Mouse (Mus musculus): ENCODE data around the gene Pnma1. TPM values are rescaled to one million over a fixed set of nuclear protein-coding genes. Genes with fewer than 3 reads are reported as not detected.
A peak's percentile ranks its signal among the peaks of the same experiment; 100 is the strongest.

The Pnma1 gene
- polyA plus RNA-seq, 1 experiment from 2014 or later = 1.9 TPM

GRCm38 (mm10) chr12:84158156-84158555, 9.9 kb upstream of the Pnma1 start:
- ATAC-seq (no peak), DNase-seq (ENCODE audit: low spot score) (no peak)
- Histone ChIP-seq H3K9me3 (ENCODE audit: low read length) (no peaks in the 10 kb centered on the region), H3K27ac (ENCODE audit: low read length) (no peak overlapping the region), H3K4me2 (replicated peaks; ENCODE audit: low read depth, low read length) (no peak overlapping the region), H3K4me3 (ENCODE audit: low read depth, low read length) (no peak overlapping the region), H3K4me1 (ENCODE audit: insufficient read depth, low read depth, low read length) (no peaks in the 10 kb centered on the region), H3K27me3 (replicated peaks; ENCODE audit: insufficient read depth, low read length) (no peaks in the 10 kb centered on the region), H3K36me3 (ENCODE audit: insufficient read depth, low read length) (peaks cover 37% of the 10 kb centered on the region), H3K9ac (replicated peaks; ENCODE audit: low read depth) (no peak overlapping the region)
- no peak for TF ChIP-seq CTCF (IDR thresholded peaks at IDR 0.05)
- no peak for TF ChIP-seq EP300 (IDR thresholded peaks at IDR 0.05)
- WGBS = 88% methylated on average over 14 of the region's 14 CpGs

GRCm38 (mm10) chr12:84156210-84156609, 7.9 kb upstream of the Pnma1 start:
- Histone ChIP-seq H3K4me3 (ENCODE audit: low read depth, low read length) (no peak overlapping the region), H3K27me3 (replicated peaks; ENCODE audit: insufficient read depth, low read length) (no peaks in the 10 kb centered on the region), H3K27ac (ENCODE audit: low read length) (no peak overlapping the region), H3K9me3 (ENCODE audit: low read length) (no peaks in the 10 kb centered on the region), H3K4me1 (ENCODE audit: insufficient read depth, low read depth, low read length) (no peaks in the 10 kb centered on the region), H3K36me3 (ENCODE audit: insufficient read depth, low read length) (peaks cover 46% of the 10 kb centered on the region), H3K9ac (replicated peaks; ENCODE audit: low read depth) (no peak overlapping the region), H3K4me2 (replicated peaks; ENCODE audit: low read depth, low read length) (no peak overlapping the region)
- WGBS = 97% methylated on average over 18 of the region's 18 CpGs
- no peak for TF ChIP-seq CTCF (IDR thresholded peaks at IDR 0.05)
- no peak for DNase-seq (ENCODE audit: low spot score)
- no peak for ATAC-seq

- TF ChIP-seq EP300 (IDR thresholded peaks at IDR 0.05) (no peak), CTCF (IDR thresholded peaks at IDR 0.05) (no peak)
- H3K27ac ChIP-seq (ENCODE audit: low read length) = no peak overlapping the region
- H3K4me2 ChIP-seq (replicated peaks; ENCODE audit: low read depth, low read length) = no peak overlapping the region
- WGBS = 67% methylated on average over 2 of the region's 2 CpGs
- no peak overlapping the region for H3K4me3 ChIP-seq (ENCODE audit: low read depth, low read length)
- no peaks in the 10 kb centered on the region for H3K9me3 ChIP-seq (ENCODE audit: low read length)
- ATAC-seq (no peak), DNase-seq (ENCODE audit: low spot score) (no peak)
- no peak overlapping the region for H3K9ac ChIP-seq (replicated peaks; ENCODE audit: low read depth)
- H3K36me3 ChIP-seq (ENCODE audit: insufficient read depth, low read length) = peaks cover 43% of the 10 kb centered on the region
- H3K27me3 ChIP-seq (replicated peaks; ENCODE audit: insufficient read depth, low read length) = no peaks in the 10 kb centered on the region
- no peaks in the 10 kb centered on the region for H3K4me1 ChIP-seq (ENCODE audit: insufficient read depth, low read depth, low read length)
Observed at GRCm38 (mm10) chr12:84155523-84155871, 7.2 kb upstream of the Pnma1 start.

GRCm38 (mm10) chr12:84154786-84155522, 6.7 kb upstream of the Pnma1 start:
- H3K36me3 ChIP-seq (ENCODE audit: insufficient read depth, low read length) = peaks cover 42% of the 10 kb centered on the region
- ATAC-seq (peak; percentile 71), DNase-seq (ENCODE audit: low spot score) (peak; percentile 47)
- H3K4me1 ChIP-seq (ENCODE audit: insufficient read depth, low read depth, low read length) = no peaks in the 10 kb centered on the region
- no peak overlapping the region for H3K4me3 ChIP-seq (ENCODE audit: low read depth, low read length)
- no peak overlapping the region for H3K27ac ChIP-seq (ENCODE audit: low read length)
- no peak for TF ChIP-seq CTCF (IDR thresholded peaks at IDR 0.05)
- no peak for TF ChIP-seq EP300 (IDR thresholded peaks at IDR 0.05)
- no peak overlapping the region for H3K4me2 ChIP-seq (replicated peaks; ENCODE audit: low read depth, low read length)
- H3K9ac ChIP-seq (replicated peaks; ENCODE audit: low read depth) = no peak overlapping the region
- 47% methylated on average over 11 of the region's 11 CpGs for WGBS
- H3K9me3 ChIP-seq (ENCODE audit: low read length) = no peaks in the 10 kb centered on the region
- no peaks in the 10 kb centered on the region for H3K27me3 ChIP-seq (replicated peaks; ENCODE audit: insufficient read depth, low read length)

GRCm38 (mm10) chr12:84153414-84153813, 5.1 kb upstream of the Pnma1 start:
- Histone ChIP-seq H3K27me3 (replicated peaks; ENCODE audit: insufficient read depth, low read length) (no peaks in the 10 kb centered on the region), H3K4me2 (replicated peaks; ENCODE audit: low read depth, low read length) (no peak overlapping the region), H3K4me3 (ENCODE audit: low read depth, low read length) (no peak overlapping the region), H3K9me3 (ENCODE audit: low read length) (no peaks in the 10 kb centered on the region), H3K4me1 (ENCODE audit: insufficient read depth, low read depth, low read length) (no peaks in the 10 kb centered on the region; the same call in 1 of the 2 replicates), H3K36me3 (ENCODE audit: insufficient read depth, low read length) (peaks cover 34% of the 10 kb centered on the region), H3K27ac (ENCODE audit: low read length) (no peak overlapping the region), H3K9ac (replicated peaks; ENCODE audit: low read depth) (no peak overlapping the region)
- no peak for DNase-seq (ENCODE audit: low spot score)
- 82% methylated on average over 6 of the region's 6 CpGs for WGBS
- no peak for TF ChIP-seq CTCF (IDR thresholded peaks at IDR 0.05)
- no peak for TF ChIP-seq EP300 (IDR thresholded peaks at IDR 0.05)
- ATAC-seq = no peak

- peak; percentile 32 for DNase-seq (ENCODE audit: low spot score)
- H3K36me3 ChIP-seq (ENCODE audit: insufficient read depth, low read length) = peaks cover 26% of the 10 kb centered on the region
- no peak for ATAC-seq
- H3K4me3 ChIP-seq (ENCODE audit: low read depth, low read length) = no peak overlapping the region
- H3K4me1 ChIP-seq (ENCODE audit: insufficient read depth, low read depth, low read length) = no peaks in the 10 kb centered on the region; the same call in 1 of the 2 replicates
- H3K27me3 ChIP-seq (replicated peaks; ENCODE audit: insufficient read depth, low read length) = no peaks in the 10 kb centered on the region
- H3K9ac ChIP-seq (replicated peaks; ENCODE audit: low read depth) = no peak overlapping the region
- 64% methylated on average over 32 of the region's 32 CpGs for WGBS
- no peak overlapping the region for H3K4me2 ChIP-seq (replicated peaks; ENCODE audit: low read depth, low read length)
- no peak overlapping the region for H3K27ac ChIP-seq (ENCODE audit: low read length)
- H3K9me3 ChIP-seq (ENCODE audit: low read length) = no peaks in the 10 kb centered on the region
- TF ChIP-seq CTCF (IDR thresholded peaks at IDR 0.05) (no peak), EP300 (IDR thresholded peaks at IDR 0.05) (no peak)
Observed at GRCm38 (mm10) chr12:84152352-84153190, 4.3 kb upstream of the Pnma1 start.
